Mouse (Mus musculus): ENCODE results near the gene Lin7c. TPM values are rescaled to one million over a fixed set of nuclear protein-coding genes. Genes with fewer than 3 reads are reported as not detected.

Lin7c gene
- polyA plus RNA-seq, 1 experiment from 2014 or later: 44.3 TPM

Other genes starting within 250 kb of the Lin7c start
- gene Bdnf, start 216.2 kb upstream of the Lin7c start, polyA plus RNA-seq (2014; fragmentation: Nextera tagmentation; extraction: Ambion mirVana): 0.15 and 0.45 TPM in 2 replicates
- gene Lgr4, start 26.8 kb downstream of the Lin7c start, polyA plus RNA-seq (2014; fragmentation: Nextera tagmentation; extraction: Ambion mirVana): 19.3 and 20.8 TPM in 2 replicates
- gene Ccdc34, start 127.0 kb downstream of the Lin7c start, polyA plus RNA-seq (2014; fragmentation: Nextera tagmentation; extraction: Ambion mirVana): 25.4 and 27.8 TPM in 2 replicates

All from heart, embryonic 14.5 days (tissue).